Mouse (Mus musculus): ENCODE data around the gene Rhd.
"Not testable (repeated sequence)": the region's sequence is repeated elsewhere in the genome, so short reads cannot be mapped to it uniquely, and the experiment has no call there.

The Rhd gene

DNA sequence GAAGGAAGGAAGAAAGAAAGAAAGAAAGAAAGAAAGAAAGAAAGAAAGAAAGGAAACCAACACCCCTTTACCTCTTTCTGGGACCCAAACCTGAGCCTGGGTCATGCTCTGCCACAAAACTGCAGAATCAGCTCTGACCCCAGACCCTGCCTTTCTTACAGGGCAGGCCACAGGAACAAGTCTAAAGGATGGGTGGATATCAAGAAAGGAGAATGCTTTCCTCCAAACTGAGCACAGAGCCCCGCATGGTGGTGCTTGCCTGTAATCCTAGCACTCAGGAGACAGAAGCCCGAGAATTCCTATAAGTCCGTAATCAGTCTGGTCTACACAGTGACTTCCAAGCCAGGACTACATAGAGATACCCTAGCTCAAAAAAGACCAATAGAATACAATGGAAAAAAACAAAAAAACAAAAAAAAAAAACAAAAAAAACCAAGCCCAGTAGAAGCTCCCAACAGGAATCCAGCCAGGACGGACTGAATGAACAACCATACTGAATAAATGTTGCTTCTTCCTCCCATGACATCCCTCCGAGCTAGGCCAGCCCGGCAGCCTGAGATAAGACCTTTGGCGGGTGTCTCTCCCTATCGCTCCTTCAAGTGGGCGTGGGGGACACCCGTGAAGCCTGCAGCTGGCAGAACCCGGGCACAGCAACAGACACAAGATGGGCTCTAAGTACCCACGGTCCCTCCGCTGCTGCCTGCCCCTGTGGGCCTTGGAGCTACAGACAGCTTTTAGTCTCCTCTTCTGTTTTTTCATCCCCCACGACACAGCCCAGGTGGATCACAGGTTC lies at the start of gene Rhd:
Gene Rhd, plus strand, starts transcription at position 600 of the 793 bp plus-strand sequence.
- DNase-seq (ENCODE audit: low read depth, low spot score), result no peak

DNA sequence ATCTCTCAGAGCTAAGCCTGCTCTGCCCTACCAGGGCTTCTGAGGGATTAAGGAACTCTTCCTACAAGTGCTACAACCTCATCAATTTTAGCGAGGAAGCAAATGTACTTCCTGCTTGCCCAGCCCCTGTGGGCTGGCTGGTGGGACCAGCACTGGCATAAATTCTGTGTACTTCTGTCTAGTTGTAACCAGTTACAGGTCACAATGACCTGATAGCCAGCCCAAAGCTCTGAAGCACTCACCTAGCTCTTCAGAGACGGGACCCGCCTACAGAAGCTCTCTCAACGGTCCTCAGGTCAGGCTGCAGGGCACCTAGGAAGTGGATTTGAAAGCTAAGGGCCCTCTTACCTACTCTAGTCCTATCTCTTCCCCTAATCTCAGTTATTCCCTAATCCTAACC lies 46.6 kb upstream of the Rhd start:
- DNase-seq (ENCODE audit: low read depth, low spot score), result no peak

DNA sequence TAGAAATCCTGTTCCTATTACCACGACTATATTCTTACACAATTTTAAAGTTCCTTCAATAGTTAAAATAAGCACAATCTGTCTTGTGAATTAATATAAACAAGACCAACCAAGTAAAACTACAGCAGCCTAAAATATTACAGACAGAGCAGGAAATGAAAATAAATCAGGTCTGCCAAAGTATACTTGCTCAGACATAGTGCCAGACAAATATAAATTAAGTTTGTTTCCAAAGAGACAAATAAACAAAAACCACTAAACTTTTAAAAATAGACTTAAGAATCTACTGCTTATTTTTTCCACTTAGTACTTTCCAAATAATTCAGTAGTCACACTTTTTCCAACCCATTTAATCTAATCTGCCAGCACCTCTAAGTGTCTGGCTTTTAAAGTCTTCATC lies 43.3 kb upstream of the Rhd start:
- DNase-seq (ENCODE audit: low read depth, low spot score), result no peak

DNA sequence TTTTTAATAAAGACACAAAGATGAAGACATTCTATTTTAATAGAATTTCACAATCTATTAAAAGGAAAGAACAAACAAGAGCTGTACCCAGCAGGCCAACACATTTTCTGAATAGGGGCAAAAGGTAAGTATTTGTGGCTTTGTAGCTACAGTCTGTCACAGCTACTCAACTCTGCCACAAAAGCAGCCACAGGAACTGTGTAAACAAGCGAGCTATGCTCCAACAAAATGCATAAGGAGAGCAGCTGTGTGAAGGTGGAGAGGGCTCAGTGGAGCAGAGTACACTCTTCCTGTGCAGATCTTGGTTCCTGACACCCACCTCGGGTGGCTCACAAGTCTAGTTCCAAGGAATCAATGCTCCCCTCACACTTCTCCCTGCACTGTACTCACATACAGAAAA lies 40.8 kb upstream of the Rhd start:
- DNase-seq (ENCODE audit: low read depth, low spot score), result no peak

DNA sequence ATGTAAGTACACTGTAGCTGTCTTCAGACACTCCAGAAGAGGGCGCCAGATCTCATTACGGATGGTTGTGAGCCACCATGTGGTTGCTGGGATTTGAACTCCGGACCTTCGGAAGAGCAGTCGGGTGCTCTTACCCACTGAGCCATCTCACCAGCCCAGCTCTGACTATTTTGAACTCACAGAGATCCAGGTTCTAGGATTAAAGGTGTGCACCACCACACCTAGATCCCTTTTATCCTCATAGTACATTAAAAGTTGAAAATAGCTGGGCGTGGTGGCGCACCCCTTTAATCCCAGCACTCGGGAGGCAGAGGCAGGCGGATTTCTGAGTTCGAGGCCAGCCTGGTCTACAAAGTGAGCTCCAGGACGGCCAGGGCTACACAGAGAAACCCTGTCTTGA lies 38.5 kb upstream of the Rhd start:
- not testable (repeated sequence) for DNase-seq (ENCODE audit: low read depth, low spot score)

DNA sequence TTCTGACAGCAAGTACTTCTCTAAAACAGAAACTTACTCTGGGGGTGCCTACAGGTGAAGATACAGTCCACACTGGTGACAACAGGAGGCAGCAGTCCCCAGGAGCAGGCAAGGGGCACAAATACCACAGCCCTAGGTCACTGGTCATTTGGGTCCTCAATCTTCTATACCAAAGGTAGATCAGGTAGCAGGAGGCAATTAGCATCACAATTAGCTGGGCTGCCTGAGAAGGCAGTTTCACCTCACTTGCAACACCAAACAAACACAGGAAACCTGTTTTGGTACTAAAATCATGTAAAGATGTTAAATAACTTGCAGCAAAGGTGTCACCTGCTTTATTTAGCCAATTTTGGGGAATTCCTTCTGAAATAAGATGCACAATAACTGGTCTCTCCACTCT lies 38.0 kb upstream of the Rhd start:
- no peak for DNase-seq (ENCODE audit: low read depth, low spot score)

DNA sequence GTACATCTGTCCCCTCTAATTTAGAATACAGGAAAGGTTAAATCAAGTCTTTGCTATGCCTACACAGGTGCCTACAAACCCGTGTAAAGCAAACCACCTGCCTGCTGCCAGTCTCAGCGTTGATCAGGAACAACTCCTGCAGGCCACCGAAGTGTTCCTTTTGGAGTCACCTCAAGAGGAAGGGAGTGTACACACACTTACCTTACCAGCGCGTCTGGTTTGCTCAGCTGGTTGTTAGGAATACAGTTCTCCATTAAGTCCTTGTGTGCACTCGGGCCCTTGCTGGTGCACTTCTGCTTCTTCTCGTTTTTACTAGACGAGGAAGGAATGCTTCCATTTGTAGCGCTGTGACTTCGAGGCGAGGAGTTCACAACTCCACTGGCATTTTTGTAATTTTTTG lies 36.5 kb upstream of the Rhd start:
- no peak for DNase-seq (ENCODE audit: low read depth, low spot score)

DNA sequence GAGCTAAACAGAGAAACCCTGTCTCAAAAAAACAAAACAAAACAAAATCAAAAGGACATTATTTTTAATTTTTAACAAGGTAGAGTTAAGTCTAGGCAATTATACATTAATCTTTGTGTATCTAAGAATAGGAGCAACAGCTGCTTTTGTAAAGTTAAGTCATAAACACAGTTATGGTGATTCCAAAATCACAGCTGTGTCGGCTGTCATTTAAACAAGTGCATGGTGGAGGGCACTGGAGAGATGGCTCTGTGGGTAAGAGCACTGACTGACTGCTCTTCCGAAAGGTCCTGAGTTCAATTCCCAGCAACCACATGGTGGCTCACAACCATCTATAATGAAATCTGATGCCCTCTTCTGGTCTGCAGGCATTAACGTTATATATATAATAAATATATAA lies 32.4 kb upstream of the Rhd start:
- DNase-seq (ENCODE audit: low read depth, low spot score), result no peak

DNA sequence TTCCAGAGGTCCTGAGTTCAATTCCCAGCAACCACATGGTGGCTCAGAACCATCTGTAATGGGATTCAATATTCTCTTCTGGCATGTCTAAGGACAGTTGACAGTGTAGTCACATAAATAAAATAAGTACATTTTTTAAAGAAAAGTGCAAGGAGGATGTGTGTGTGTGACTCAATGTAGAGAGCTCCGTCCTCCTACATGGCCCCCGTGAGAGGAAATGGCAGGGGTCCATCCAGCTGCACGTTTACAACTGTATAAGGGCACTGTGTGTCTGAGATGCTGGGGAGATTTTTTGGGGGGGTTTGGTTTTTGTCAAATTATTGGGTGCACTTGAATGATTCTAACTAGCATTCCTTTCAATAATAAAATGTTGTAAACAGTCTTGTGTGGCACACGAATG lies 28.9 kb upstream of the Rhd start:
- DNase-seq (ENCODE audit: low read depth, low spot score), result no peak

DNA sequence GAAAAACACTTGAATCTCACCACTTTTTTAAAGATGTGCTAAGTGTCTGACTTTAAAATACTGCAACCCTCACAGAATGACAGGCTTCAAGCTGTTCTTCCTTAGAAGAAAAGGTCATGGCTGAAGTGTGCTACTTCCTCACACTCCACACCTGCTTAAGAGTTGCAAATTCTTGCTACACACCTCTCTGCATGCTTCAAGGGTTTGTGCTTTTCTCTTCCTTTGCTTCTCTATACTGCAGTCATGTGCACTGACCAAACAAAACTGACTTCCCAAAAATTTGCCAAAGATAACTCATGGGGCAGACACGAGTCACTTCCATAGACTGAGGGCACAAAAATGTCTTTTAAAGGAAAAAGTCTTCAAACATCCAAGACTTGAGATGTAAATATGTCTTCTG lies 26.1 kb upstream of the Rhd start:
- no peak for DNase-seq (ENCODE audit: low read depth, low spot score)

DNA sequence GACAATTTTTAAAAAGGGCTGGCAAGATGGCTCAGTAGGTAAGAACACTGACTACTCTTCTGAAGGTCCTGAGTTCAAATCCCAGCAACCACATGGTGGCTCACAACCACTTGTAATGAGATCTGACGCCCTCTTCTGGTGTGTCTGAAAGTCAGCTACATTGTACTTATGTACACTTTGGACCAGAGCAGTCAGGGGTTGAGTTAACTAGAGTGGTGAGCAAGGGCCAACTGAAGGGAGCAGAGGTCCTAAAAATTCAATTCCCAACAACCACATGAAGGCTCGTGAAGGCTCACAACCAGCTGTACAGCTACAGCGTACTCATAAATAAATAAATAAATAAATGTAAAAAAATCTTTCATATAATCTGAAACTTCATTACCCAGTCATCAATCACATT lies 25.6 kb upstream of the Rhd start:
- DNase-seq (ENCODE audit: low read depth, low spot score), result not testable (repeated sequence)

DNA sequence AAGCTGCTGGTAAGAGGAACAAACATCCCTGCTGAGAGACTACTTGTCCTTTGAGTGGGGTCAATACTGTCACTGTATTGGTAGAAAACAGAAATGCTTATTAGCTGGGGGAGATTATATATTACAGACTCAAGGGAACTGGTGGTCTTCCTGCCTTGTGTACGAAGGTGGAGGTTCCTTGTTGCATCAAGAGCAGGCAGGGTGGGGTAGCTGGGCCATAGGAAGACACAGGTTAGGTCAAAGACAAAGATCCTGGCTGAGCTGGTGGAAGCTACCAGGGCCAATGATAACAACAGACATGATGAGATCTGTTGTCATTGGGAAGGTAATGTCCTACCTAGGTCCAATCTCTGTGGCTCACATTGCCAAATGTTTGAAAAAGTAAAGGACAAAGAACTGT lies 24.1 kb upstream of the Rhd start:
- DNase-seq (ENCODE audit: low read depth, low spot score), result no peak

DNA sequence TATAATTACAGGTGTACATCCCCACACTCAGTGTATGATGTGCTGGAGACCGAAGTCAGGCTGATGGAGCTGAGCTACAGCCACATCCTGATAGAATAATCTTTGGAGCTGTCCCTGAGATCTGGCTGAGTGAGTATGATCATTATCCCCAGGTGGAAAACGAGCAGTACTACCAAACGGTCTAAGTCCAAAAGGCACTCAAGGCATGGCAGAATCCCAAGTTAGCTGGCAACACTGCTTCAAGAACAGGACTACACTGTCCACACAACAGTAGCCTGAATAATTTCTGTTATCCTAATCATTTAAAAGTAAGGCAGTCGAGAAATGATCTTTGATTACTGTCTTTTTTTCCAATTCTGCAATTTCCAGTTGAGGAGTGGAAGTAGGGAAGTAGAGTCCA lies 20.8 kb upstream of the Rhd start:
- no peak for DNase-seq (ENCODE audit: low read depth, low spot score)

DNA sequence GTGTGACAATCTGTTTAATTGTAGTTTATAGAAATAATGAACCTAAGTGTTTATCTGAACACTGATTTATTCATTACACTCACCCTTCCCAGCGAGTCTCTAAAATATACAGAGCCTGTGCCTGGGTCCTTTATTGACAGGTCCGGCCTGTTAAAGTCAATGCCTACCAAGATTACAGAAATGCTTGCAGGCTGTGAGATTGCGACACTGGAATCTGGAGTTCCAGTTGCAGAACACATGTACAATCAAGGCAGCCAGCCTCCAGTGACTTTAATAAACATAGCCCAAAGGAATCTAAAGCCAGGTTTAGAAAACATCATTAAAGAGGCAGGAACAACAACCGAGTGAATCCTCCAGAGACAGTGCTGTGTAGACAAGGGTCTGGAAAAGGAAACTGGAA lies 16.7 kb upstream of the Rhd start:
- DNase-seq (ENCODE audit: low read depth, low spot score), result no peak

DNA sequence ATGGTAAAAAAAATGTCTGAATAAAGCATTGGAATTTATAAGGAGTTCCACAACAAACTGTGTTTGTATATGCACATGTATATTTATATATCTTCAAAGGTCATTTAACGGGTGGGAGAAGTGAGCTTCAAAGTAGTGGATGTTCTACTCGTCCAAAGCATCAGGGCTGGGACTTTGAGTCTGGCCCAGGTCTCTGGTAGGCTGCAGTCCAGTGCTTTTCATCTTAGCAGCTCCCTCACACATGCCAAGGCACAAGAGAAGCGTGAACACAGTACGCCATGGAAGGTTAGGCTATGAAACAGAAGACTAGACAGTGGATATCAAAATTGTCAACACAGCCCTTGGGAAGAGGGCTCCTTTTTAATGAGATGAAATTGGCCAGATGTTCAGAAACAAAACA lies 13.8 kb upstream of the Rhd start:
- no peak for DNase-seq (ENCODE audit: low read depth, low spot score)

DNA sequence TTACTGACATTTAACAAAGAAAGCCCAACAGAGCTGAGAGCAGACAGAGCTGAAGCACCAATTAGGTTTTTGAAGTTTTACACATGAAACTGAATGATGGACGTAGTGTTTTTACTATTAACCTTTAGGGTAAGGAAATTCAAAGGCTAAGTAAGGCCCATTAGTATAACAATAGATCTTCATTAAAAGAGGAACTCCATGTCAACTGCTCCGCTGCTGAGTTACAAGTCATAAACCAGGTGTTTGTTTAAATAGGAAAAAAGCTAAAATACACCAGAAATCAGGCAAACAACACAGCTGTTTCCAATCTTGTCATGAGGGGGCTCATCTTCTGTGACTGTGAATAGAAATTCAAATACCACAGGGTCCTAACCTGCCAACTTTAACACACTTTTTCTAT lies 13.1 kb upstream of the Rhd start:
- no peak for DNase-seq (ENCODE audit: low read depth, low spot score)

DNA sequence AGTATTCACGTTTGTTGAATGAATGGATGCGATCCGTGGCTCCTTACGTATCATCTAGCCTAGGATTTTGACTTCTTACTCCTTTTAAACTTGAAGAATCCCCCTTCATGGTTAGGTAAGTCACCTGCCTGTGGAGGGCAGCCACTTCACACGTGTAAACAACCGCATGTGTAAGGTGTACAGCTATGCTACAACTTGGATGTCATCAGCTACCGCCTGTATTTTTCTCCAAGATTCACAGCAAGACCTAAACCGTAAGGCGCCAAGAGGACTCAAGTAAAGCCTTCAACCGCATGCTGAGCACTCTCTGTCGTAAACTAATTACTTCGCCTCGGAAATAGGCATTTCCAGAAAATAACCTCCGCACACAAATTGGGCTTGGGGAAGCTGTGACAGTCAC lies 12.5 kb upstream of the Rhd start:
- DNase-seq (ENCODE audit: low read depth, low spot score), result no peak

DNA sequence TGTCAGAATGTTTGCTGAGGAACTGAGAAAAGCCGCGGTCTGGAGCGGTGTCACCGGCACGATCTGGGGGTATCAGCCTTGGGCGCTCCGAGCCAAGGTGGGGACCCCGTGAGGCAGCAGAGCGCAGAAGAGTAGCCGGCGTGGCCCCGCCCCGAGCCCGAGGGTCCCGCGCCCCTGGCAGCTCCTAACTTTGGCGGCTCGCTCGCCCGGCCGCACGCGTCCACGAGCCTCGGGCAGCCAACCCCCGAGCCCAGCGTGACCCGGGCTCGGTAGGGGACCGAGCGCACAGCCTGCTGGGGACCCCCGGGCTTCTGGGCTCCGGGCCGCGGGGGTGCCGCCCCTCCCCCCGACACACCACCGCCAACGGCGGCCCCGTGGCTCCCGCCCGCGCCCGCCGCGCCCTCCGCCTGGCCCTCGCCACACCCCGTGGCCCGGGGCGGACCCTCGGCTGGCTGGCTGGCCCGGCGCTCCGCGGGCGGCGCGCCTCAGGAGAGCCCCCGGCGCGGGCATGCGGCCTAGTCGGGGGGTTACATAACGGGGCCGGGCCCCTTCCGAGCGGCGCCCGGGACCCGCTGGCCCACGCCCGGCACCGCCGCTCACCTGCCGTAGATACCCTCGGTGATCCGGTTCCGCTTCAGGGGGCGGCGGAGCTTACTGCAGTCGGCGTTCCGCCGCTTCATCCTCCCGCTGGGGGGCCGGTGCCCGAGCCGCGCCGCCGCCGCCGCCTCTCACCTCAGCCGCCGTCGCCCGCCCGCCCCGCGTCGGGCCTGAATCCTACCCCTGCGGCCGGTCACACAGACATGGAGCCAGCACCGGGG lies 11.7 kb upstream of the Rhd start:
- no peak for DNase-seq (ENCODE audit: low read depth, low spot score)

DNA sequence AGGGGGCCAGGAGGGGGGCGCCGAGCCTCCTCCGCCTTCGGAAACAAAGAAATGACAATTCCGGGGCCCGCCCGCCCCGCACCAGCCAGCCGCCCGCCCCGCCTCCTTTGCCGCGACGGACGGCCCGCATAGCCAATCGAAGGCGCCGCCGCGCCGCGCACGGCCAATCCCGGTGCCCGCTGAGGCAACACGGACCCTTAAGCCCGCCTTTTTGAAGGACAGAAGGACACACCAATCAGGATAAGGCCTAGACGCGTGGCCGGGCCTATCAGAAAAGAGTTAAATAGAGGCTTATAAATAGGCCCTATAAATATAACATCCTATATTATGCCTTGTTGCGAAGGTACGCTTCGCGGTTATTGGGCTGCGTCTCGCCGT lies 11.1 kb upstream of the Rhd start, which contains the start of gene Maco1:
Gene Maco1, minus strand, starts transcription at position 87 of the 378 bp plus-strand sequence.
- DNase-seq (ENCODE audit: low read depth, low spot score), result peak; percentile 97

DNA sequence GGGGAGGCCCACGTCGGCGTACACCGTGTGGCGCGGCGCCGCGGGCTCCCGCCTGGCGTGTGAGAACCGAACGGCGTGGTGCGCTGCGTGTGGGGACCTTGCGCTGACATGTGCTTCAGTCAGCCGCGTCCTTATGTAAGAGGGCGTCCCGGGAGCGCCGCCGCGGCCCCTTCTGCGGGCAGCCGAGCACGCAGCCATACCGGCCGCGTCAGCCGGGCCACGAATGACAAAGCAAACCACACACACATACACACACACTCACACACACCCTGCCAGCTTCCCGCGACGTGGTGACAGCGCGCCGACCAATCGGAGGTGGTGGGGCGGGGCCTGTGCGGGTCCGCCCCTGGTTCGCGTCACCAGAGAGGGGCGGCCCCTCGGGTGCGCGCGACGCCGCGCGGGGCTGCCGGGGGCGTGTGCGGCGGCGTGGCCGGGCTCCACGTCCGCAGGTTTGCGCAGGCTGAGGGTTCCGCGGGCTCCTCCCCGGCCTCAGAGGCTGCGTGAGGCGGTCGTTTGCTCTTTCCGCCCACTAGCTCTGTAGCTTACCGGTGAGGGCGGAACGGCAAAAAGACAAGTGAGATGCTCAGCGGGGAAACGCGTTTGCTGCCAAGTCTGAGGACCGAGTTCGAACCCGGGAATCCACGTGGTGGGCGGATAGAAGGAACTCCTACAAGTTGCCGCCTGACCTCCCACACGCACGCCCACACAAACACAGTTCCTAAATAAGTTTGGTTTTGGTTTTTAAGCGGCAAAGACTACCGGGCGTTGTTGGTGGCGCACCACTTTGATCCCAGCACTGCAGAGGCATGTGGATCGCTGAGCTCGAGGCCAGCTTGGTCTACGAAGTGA lies 10.5 kb upstream of the Rhd start:
- peak; percentile 89 for DNase-seq (ENCODE audit: low read depth, low spot score)

DNA sequence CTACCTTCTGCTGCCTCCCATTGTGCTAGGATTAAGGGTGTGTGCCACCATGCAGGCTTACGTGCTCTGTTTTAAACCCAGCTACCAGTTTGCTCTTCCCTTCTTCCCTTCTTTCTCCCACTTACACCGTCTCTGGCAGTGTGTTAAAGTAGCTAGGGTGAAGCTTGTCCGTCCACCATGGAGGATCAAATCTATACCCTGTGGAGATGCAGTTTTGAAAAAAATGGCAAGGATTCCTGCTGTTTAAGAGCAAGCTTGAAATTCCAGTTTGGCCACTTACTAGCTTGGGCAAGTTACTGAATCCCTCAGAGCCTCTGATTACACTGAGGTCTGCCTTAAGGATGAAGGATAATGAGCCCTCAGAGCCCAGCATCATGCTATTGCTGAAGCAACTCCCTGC lies 9.0 kb upstream of the Rhd start:
- no peak for DNase-seq (ENCODE audit: low read depth, low spot score)

DNA sequence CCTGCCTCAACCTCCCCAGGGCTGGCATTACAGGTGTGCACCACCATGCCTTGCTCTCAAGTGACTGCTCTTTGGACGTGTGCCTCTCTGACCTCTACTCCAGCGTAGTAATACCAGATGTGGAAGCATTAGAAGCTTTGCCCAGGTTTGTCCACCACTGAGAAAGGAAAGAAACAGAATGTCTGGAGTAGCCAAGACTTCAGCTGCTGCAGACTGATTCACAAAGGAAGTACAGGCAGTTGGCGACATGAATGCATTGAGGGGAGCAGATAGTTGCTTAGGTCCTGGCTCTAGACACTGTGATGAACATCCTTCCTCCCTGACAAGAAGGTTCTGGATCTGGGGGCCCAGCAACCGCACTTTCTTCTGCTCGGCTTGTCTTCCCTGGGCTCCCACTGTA lies 8.3 kb upstream of the Rhd start:
- no peak for DNase-seq (ENCODE audit: low read depth, low spot score)

All from brain, embryonic 18.5 days (tissue).